Mouse (Mus musculus): ENCODE results near the gene Mrpl47. TPM values are rescaled to one million over a fixed set of nuclear protein-coding genes. Genes with fewer than 3 reads are reported as not detected.

Mrpl47 gene
- 42.7 and 44.7 TPM in 2 replicates for polyA plus RNA-seq (2014; fragmentation: Nextera tagmentation; extraction: Ambion mirVana)

DNA sequence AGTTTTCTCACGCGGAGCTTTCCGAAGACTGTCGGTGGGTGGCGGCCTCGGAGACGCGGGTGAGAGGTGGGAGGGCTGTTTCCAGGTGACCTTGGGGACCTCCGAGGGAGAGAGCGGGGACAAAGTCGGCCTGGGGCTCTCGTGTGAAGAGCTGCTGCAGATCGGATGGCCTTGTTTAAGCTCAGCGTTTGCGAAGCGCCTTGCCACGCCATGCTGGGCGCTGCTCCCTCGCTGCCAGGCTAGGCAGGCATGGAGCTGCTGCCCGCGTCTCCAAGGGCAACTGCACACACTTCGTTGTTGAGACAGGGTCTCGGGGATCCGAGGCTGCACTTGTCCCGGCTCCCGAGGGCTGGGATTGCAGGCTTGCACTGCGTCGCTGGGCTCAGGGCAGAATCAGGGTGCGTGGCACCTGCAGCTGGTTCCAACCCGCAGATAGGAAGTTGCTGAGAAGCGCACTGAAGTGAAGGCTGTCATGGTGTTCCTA, at the start of gene Mrpl47:
Gene Mrpl47 (minus strand): TSS at position 434 of the 484 bp plus-strand sequence.
- no peaks in the 10 kb centered on the region for H3K27me3 ChIP-seq (ENCODE audit: control insufficient read depth, insufficient read depth, low read length)
- H3K4me3 ChIP-seq (ENCODE audit: low read depth, low read length): peak within 1 kb of the TSS; percentile 91
- WGBS: under 1% methylated on average over 31 of the region's 31 CpGs
- peaks cover 4% of the 10 kb centered on the region for H3K4me1 ChIP-seq (ENCODE audit: control insufficient read depth, insufficient read depth, low read length)
- peak; percentile 48 for ATAC-seq (ENCODE audit: insufficient number of reproducible peaks, low FRiP score, low TSS enrichment, low read depth)
- H3K27ac ChIP-seq (replicated peaks; ENCODE audit: low read depth, low read length): no peak within 1 kb of the TSS; the same call in 1 of the 2 replicates
- no peaks in the 10 kb centered on the region for H3K36me3 ChIP-seq (ENCODE audit: control insufficient read depth, insufficient read depth, low read length)
- no peaks in the 10 kb centered on the region for H3K9me3 ChIP-seq (ENCODE audit: control insufficient read depth, low read length)
- no peak for DNase-seq (ENCODE audit: low spot score)
- H3K9ac ChIP-seq (ENCODE audit: low read length): peak within 1 kb of the TSS; percentile 86
- H3K4me2 ChIP-seq (ENCODE audit: low read depth, severe bottlenecking): peak within 1 kb of the TSS; percentile 70

DNA sequence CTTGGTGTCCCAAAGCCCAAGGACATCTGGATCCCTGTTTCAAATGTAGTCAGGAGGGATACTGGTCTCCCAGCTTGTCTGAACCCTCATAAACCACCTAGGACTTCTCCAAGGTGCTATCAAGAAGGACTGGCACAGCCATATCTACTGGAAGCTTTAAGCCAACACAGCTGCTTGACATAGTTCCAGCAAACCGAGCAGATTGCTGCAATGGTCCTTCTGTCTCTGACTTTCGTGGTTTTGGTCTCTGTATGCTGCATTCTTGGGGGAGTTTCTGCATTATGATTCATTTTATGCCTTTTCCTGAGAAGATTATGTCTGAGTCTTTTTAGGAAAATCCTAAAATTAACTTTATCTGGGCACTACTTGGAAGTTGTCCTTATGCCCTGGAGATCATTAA, 33.4 kb upstream of the Mrpl47 start:
- no peak overlapping the region for H3K27ac ChIP-seq (replicated peaks; ENCODE audit: low read depth, low read length)
- WGBS: 86% methylated on average over 2 of the region's 2 CpGs
- no peak for ATAC-seq (ENCODE audit: insufficient number of reproducible peaks, low FRiP score, low TSS enrichment, low read depth)

DNA sequence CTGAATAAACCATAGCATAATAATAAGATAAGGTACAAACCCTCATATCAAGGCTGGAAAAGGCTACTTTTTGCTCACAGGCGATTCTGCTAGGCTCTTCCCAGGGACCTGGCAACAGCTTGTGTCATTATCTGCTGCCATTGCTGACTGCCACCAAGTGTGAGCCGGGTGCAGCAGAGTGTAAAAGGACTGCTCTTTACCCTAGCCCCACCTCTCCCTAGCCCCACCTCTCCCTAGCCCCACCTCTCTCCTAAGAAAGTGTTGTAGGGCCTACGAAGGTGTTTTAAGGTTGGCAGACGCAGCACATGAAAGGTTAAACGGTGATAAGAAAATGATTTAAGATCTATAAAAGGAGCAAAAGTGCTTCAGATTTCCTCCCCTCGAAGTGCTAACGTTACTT, 26.5 kb upstream of the Mrpl47 start:
- DNase-seq (ENCODE audit: low spot score) (no peak), ATAC-seq (ENCODE audit: insufficient number of reproducible peaks, low FRiP score, low TSS enrichment, low read depth) (no peak)
- no peaks in the 10 kb centered on the region for H3K9me3 ChIP-seq (ENCODE audit: control insufficient read depth, low read length)
- H3K9ac ChIP-seq (ENCODE audit: low read length): no peak overlapping the region
- 42% methylated on average over 7 of the region's 7 CpGs for WGBS
- no peak overlapping the region for H3K27ac ChIP-seq (replicated peaks; ENCODE audit: low read depth, low read length)
- no peaks in the 10 kb centered on the region for H3K27me3 ChIP-seq (ENCODE audit: control insufficient read depth, insufficient read depth, low read length)
- H3K4me1 ChIP-seq (ENCODE audit: control insufficient read depth, insufficient read depth, low read length): no peaks in the 10 kb centered on the region
- no peak overlapping the region for H3K4me2 ChIP-seq (ENCODE audit: low read depth, severe bottlenecking)
- H3K4me3 ChIP-seq (ENCODE audit: low read depth, low read length): no peak overlapping the region
- no peaks in the 10 kb centered on the region for H3K36me3 ChIP-seq (ENCODE audit: control insufficient read depth, insufficient read depth, low read length)

More for the DNA sequence above, 33.4 kb upstream of the Mrpl47 start:
- no peak overlapping the region for H3K4me3 ChIP-seq (ENCODE audit: low read depth, low read length)
- no peak overlapping the region for H3K4me2 ChIP-seq (ENCODE audit: low read depth, severe bottlenecking)
- H3K4me1 ChIP-seq (ENCODE audit: control insufficient read depth, insufficient read depth, low read length): no peaks in the 10 kb centered on the region
- DNase-seq (ENCODE audit: low spot score): no peak
- H3K36me3 ChIP-seq (ENCODE audit: control insufficient read depth, insufficient read depth, low read length): no peaks in the 10 kb centered on the region
- H3K9me3 ChIP-seq (ENCODE audit: control insufficient read depth, low read length): no peaks in the 10 kb centered on the region
- H3K27me3 ChIP-seq (ENCODE audit: control insufficient read depth, insufficient read depth, low read length): no peaks in the 10 kb centered on the region
- H3K9ac ChIP-seq (ENCODE audit: low read length): no peak overlapping the region

DNA sequence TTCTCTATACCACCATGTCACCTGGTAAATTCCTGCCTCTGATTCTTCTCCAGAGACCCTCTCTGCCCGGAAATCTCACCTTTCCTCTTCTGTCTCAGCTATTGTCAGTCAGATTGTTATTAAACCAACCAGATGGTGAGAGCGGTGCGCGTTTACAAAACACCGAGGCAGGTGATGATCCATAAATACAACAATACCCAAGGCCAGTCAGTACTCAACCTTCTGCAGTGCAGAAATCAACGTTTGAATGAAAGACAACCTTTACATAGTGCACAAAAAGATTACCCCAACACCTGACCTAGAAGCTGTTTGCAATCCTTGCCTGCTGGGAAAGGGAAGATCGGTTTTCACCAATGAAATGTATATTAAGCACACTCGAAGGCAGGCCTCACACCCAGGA, 25.6 kb upstream of the Mrpl47 start:
- DNase-seq (ENCODE audit: low spot score) (no peak), ATAC-seq (ENCODE audit: insufficient number of reproducible peaks, low FRiP score, low TSS enrichment, low read depth) (no peak)
- Histone ChIP-seq H3K4me2 (ENCODE audit: low read depth, severe bottlenecking) (no peak overlapping the region), H3K27ac (replicated peaks; ENCODE audit: low read depth, low read length) (no peak overlapping the region), H3K36me3 (ENCODE audit: control insufficient read depth, insufficient read depth, low read length) (no peaks in the 10 kb centered on the region), H3K9me3 (ENCODE audit: control insufficient read depth, low read length) (no peaks in the 10 kb centered on the region), H3K4me1 (ENCODE audit: control insufficient read depth, insufficient read depth, low read length) (no peaks in the 10 kb centered on the region), H3K4me3 (ENCODE audit: low read depth, low read length) (no peak overlapping the region), H3K9ac (ENCODE audit: low read length) (no peak overlapping the region), H3K27me3 (ENCODE audit: control insufficient read depth, insufficient read depth, low read length) (no peaks in the 10 kb centered on the region)
- 58% methylated on average over 8 of the region's 8 CpGs for WGBS

DNA sequence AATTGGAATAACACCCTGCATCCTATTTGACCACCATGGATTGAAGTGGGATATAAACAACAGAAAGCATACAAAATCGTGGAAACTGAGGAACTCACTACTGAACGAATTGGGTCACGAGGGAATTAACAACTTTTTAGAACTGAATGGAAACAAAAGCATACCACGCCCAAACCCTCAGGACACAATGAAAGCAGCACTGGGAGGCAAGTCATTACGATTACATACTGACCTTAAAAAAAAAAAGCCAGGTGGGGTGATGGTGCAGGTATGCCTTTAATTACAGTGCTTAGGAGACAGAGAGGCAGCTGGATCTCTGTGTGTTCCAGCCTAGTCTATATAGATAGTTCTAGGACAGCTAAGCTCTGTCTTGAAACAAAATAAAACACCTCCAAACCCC, 21.8 kb upstream of the Mrpl47 start:
- Histone ChIP-seq H3K4me3 (ENCODE audit: low read depth, low read length) (no peak overlapping the region), H3K36me3 (ENCODE audit: control insufficient read depth, insufficient read depth, low read length) (no peaks in the 10 kb centered on the region), H3K27ac (replicated peaks; ENCODE audit: low read depth, low read length) (no peak overlapping the region), H3K4me2 (ENCODE audit: low read depth, severe bottlenecking) (no peak overlapping the region), H3K4me1 (ENCODE audit: control insufficient read depth, insufficient read depth, low read length) (no peaks in the 10 kb centered on the region), H3K27me3 (ENCODE audit: control insufficient read depth, insufficient read depth, low read length) (no peaks in the 10 kb centered on the region), H3K9ac (ENCODE audit: low read length) (no peak overlapping the region), H3K9me3 (ENCODE audit: control insufficient read depth, low read length) (no peaks in the 10 kb centered on the region)
- ATAC-seq (ENCODE audit: insufficient number of reproducible peaks, low FRiP score, low TSS enrichment, low read depth) (no peak), DNase-seq (ENCODE audit: low spot score) (no peak)
- 77% methylated on average over 5 of the region's 5 CpGs for WGBS

DNA sequence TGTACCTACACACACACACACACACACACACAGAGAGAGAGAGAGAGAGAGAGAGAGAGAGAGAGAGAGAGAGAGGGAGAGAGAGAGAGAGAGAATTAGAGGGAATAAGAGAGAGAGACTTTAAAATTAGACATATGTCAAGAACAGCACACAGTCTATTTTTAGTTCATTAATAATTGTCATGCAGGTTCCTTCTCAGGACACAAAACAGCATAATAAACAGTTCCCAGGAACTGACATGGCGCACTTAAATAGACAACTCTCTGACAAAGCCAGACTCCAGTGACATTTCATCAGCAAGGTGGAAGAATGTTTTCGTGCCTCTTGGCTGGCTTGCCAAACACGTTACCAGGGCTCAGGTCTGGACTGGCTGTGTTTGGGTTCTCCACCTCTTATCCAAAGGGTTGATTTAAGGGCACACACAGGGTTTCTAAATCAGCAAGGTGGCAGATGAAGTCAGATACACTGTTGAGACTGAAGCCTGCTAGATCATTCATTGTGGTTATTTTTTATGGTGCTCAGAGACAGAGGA, 17.0 kb upstream of the Mrpl47 start:
- no peak overlapping the region for H3K9ac ChIP-seq (ENCODE audit: low read length)
- H3K27ac ChIP-seq (replicated peaks; ENCODE audit: low read depth, low read length): no peak overlapping the region
- no peak overlapping the region for H3K4me2 ChIP-seq (ENCODE audit: low read depth, severe bottlenecking)
- peaks cover 3% of the 10 kb centered on the region; the same call in 1 of the 2 replicates for H3K36me3 ChIP-seq (ENCODE audit: control insufficient read depth, insufficient read depth, low read length)
- ATAC-seq (ENCODE audit: insufficient number of reproducible peaks, low FRiP score, low TSS enrichment, low read depth): no peak
- H3K4me1 ChIP-seq (ENCODE audit: control insufficient read depth, insufficient read depth, low read length): no peaks in the 10 kb centered on the region
- no peaks in the 10 kb centered on the region for H3K9me3 ChIP-seq (ENCODE audit: control insufficient read depth, low read length)
- no peak for DNase-seq (ENCODE audit: low spot score)
- WGBS: 91% methylated on average over 3 of the region's 3 CpGs
- H3K27me3 ChIP-seq (ENCODE audit: control insufficient read depth, insufficient read depth, low read length): no peaks in the 10 kb centered on the region
- H3K4me3 ChIP-seq (ENCODE audit: low read depth, low read length): no peak overlapping the region

DNA sequence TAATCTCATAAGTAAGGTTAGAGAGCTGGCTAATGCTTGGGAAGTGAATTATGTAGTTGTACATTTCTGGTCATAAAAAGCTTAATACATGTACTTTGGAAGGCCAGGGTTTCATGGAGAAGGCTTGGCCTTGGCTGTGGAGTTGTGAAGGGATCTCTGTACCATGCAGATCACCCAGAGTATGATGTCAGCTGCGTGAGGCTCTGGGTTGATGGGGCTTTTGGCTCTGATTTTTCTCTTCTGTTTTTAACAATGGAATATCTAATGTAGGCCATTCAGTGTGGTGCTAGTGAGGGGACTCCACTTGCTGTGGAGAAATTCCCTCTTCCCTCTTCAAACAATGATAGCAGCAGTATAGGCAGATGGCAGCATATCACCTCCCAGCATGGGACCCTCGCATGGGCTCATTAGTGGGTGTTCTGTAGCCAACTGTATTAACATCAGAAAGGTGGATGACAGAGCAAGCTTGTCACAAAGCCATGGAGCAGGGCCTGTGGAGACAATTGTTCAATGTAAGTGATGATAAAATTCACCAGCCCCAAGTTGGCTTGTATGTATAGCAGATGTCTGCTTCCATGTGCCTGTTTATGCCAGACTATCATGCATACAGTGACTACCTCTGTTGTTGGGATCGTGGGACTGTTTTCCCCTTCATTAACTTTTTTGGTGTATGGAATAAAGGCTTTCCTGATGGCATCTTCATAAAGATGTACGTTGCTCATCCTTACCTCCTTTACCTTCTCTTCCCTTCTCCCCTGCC, 12.6 kb upstream of the Mrpl47 start:
- no peak for DNase-seq (ENCODE audit: low spot score)
- H3K9me3 ChIP-seq (ENCODE audit: control insufficient read depth, low read length): no peaks in the 10 kb centered on the region
- peaks cover 18% of the 10 kb centered on the region for H3K36me3 ChIP-seq (ENCODE audit: control insufficient read depth, insufficient read depth, low read length)
- H3K4me3 ChIP-seq (ENCODE audit: low read depth, low read length): no peak overlapping the region
- no peak overlapping the region for H3K4me2 ChIP-seq (ENCODE audit: low read depth, severe bottlenecking)
- no peaks in the 10 kb centered on the region for H3K4me1 ChIP-seq (ENCODE audit: control insufficient read depth, insufficient read depth, low read length)
- WGBS: 90% methylated on average over 4 of the region's 4 CpGs
- no peaks in the 10 kb centered on the region for H3K27me3 ChIP-seq (ENCODE audit: control insufficient read depth, insufficient read depth, low read length)
- no peak overlapping the region for H3K9ac ChIP-seq (ENCODE audit: low read length)
- ATAC-seq (ENCODE audit: insufficient number of reproducible peaks, low FRiP score, low TSS enrichment, low read depth): no peak
- no peak overlapping the region for H3K27ac ChIP-seq (replicated peaks; ENCODE audit: low read depth, low read length)

DNA sequence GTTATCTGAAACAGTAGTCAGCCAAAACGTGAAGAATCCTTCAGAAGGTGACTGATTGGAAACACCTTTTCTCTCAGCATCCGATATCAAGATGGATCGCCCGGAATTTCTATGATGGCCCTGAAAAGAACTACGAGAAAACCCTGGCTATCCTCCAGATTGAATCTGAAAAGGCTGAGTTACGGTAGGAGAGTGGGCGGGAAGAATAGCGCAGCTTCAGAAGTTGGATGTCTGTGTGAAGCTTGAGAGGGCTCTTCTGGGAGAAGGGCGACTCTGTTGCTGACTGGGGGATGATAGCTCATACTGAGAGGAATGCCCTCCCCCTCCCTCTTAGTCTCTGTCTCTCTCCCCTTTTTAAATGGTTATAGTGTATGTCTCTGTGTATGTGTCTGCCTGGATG, 11.0 kb upstream of the Mrpl47 start:
- Histone ChIP-seq H3K4me3 (ENCODE audit: low read depth, low read length) (no peak overlapping the region), H3K9me3 (ENCODE audit: control insufficient read depth, low read length) (no peaks in the 10 kb centered on the region), H3K27ac (replicated peaks; ENCODE audit: low read depth, low read length) (no peak overlapping the region), H3K9ac (ENCODE audit: low read length) (no peak overlapping the region), H3K36me3 (ENCODE audit: control insufficient read depth, insufficient read depth, low read length) (peaks cover 18% of the 10 kb centered on the region), H3K27me3 (ENCODE audit: control insufficient read depth, insufficient read depth, low read length) (no peaks in the 10 kb centered on the region), H3K4me2 (ENCODE audit: low read depth, severe bottlenecking) (no peak overlapping the region), H3K4me1 (ENCODE audit: control insufficient read depth, insufficient read depth, low read length) (no peaks in the 10 kb centered on the region)
- ATAC-seq (ENCODE audit: insufficient number of reproducible peaks, low FRiP score, low TSS enrichment, low read depth) (no peak), DNase-seq (ENCODE audit: low spot score) (no peak)
- WGBS: 92% methylated on average over 9 of the region's 9 CpGs

All from limb, embryonic 11.5 days (tissue).